Mouse (Mus musculus): ENCODE measurements around the gene Ugt1a6b. TPM values are rescaled to one million over a fixed set of nuclear protein-coding genes. Genes with fewer than 3 reads are reported as not detected.
"Not testable (repeated sequence)": the region's sequence is repeated elsewhere in the genome, so short reads cannot be mapped to it uniquely, and the experiment has no call there.

The Ugt1a6b gene
- total RNA-seq (2015; ENCODE audit: low replicate concordance): not detected in 2 replicates
- not detected in 2 replicates for total RNA-seq (2017; ENCODE audit: low replicate concordance)

DNA sequence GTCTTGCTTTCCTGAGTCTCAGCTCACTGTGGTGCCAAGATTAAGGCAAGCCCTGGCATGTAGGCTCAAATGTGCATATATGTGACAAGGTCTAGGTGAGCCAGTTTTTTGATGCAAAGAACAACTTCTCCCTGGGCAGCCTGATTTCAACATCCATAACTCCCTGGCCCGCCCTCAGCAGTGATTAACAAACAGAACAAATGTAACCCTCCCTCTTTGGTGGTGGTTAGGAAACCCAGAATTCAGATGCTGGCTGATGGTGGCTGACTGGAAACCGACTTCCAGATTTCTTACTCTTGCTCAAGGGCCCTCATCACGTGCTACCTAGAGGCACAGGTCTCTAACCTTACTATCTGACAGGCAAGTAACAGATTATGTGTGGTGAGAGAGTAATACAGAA, at the start of gene Ugt1a6b:
Gene Ugt1a6b, plus strand, starts transcription at position 234 of the 400 bp plus-strand sequence.
- not testable (repeated sequence) for ATAC-seq (replicated peaks; ENCODE audit: low FRiP score, poor library complexity, severe bottlenecking)

DNA sequence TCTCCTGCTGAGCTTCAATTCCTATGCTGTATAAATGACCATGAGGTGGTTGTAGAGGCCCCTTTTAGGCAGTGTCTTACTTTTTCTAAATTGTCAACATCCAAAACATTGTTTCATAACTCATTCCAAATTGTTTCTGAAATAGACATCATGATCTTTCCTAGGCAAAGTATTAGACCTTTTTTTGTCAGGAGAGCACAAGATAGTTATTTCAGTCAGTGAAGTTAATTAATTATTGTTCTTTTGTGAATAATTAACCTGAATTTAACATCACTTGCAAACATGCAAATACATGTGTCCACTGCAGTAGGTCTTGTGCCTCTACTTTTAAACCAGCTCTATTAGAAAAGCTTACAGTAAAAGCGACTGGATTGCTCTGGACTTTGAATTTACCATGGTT, 48.0 kb upstream of the Ugt1a6b start, which contains the start of gene Ugt1a10:
Gene Ugt1a10, plus strand, starts transcription at position 301 of the 400 bp plus-strand sequence.
- no peak for ATAC-seq (replicated peaks; ENCODE audit: low FRiP score, poor library complexity, severe bottlenecking)

DNA sequence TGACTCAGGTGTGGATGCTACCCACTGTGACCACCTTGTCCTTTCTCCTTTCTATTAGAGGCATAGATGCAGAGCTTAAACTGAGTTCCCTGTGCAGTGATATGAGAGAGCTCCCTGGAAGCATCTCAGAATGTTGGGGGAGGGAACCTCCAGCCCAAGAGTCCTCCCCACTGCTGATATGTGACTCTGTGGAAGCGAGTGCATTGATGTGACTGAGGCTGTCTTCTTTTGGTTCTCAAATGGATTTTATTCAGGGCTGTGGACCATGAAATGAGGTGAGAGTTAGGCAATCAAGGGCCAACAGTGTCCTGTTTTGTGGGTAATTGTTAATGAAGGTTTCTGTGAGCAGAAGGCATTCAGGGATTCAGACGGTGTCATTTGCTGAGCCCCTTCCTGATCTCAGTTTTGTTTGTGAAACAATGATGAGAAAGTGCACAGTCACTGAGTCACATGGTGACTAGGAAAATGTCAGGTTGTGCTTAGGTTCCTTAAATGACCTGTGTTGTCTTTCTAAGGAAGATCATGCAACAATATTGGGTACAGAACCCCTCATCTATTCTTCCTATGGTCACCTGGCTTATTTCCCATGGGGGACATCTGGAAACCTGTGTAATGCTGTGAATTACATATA, 36.5 kb upstream of the Ugt1a6b start:
- ATAC-seq (replicated peaks; ENCODE audit: low FRiP score, poor library complexity, severe bottlenecking): not testable (repeated sequence)

DNA sequence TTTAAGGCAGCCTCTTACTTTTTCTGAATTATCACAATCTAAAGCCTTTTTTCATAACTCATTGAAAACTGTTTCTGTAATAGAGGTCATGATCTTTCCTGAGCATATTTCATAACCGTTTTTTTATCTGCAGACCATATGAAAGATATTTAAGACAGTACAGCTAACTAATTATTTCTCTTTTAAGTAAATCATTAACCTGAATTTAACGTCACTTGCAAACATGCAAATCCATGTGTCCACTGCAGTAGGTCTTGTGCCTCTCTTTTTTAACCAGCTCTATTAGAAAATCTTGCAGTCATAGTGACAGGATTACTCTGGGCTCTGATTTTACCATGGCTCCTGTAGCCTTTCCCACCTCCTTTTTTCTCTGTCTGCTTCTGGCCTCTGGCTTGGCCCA, 32.6 kb upstream of the Ugt1a6b start, which contains the start of gene Ugt1a9:
Gene Ugt1a9, plus strand, starts transcription at position 306 of the 400 bp plus-strand sequence.
- no peak for ATAC-seq (replicated peaks; ENCODE audit: low FRiP score, poor library complexity, severe bottlenecking)

GRCm38 (mm10) chr1:88070902-88071301, 32.1 kb upstream of the Ugt1a6b start:
- ATAC-seq (replicated peaks; ENCODE audit: low FRiP score, poor library complexity, severe bottlenecking): no peak

DNA sequence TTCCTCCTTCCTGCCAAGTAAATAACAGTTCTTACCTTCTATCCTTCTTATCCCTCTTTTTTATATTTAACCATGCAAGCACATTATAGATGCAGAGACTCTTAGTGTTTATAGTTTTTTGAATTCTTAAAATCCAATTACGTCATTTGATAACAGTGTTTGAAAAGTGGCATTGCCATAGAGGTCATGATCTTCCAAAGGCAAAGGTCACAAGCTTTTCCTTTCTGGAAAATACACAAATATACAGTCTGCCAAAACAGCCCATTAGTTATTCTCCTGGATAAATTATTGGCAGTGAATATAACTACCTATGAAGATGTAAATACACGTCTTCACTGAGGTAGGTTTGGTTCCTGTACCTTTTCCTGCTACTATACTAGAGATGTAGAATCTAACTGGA, 28.6 kb upstream of the Ugt1a6b start:
- ATAC-seq (replicated peaks; ENCODE audit: low FRiP score, poor library complexity, severe bottlenecking): no peak

DNA sequence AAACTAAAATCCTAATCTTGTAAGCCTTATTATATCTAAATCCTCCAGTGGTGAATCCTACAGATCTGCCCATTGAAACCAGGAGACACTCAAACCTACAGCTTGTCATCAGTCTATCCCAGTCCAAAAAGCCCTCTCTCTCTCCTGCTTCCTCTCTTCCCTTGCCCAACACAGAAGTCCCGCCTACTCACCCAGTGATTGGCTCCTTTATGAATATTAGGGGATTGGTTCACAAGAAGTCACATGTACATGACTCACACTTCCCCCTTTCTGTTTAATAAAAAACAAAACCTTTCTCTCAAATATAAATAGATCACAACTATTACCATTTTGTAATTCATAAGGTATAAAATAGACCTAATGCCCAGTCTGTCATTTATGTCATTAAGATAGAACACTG, 25.9 kb upstream of the Ugt1a6b start:
- ATAC-seq (replicated peaks; ENCODE audit: low FRiP score, poor library complexity, severe bottlenecking): no peak

DNA sequence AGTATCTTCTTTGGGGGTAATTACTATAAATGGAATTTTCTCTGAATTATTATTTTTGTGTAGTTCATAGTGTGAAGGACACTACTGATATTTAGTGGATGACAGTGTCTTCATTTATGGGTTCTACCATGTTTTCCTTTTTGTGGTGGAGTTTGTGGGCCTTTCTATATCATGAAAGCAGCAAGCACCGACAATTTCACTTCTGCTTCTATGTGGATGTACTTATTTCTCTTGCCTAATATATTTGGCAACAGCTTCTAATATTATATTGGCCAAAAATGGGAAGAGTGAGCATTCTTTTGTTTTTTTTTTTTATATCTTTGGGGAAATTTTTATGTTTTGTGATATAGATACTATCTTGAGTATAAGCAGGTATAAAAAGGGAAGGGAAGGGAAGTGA, 21.4 kb upstream of the Ugt1a6b start:
- ATAC-seq (replicated peaks; ENCODE audit: low FRiP score, poor library complexity, severe bottlenecking): no peak

GRCm38 (mm10) chr1:88086125-88086524, 16.9 kb upstream of the Ugt1a6b start:
- no peak for ATAC-seq (replicated peaks; ENCODE audit: low FRiP score, poor library complexity, severe bottlenecking)

GRCm38 (mm10) chr1:88087513-88087912, 15.5 kb upstream of the Ugt1a6b start, which contains the start of gene Ugt1a8:
TSS of gene Ugt1a8 (plus strand) at chr1:88087813.
- no peak for ATAC-seq (replicated peaks; ENCODE audit: low FRiP score, poor library complexity, severe bottlenecking)

GRCm38 (mm10) chr1:88092341-88092740, 10.7 kb upstream of the Ugt1a6b start:
- ATAC-seq (replicated peaks; ENCODE audit: low FRiP score, poor library complexity, severe bottlenecking): no peak

DNA sequence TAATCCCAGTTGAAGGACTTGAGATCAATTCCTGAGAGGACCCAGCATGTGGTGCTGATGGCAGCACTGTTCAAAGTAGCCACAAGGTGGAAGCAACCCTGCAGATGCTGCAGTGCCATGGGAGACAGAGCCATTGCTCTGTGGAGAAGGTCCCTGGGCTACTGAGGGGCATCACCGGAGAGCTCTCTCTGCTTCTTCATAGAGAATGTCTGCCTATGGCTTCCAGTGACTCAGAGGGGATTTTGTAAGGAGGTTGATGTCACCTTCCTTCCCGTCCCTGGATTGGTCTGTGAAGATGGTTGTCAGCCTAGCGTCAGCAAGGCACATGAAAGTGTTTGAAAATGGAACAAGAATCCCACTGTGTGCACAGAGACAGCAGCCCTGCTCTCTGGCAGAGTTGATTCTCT, 8.8 kb upstream of the Ugt1a6b start:
- peak; percentile 51 for ATAC-seq (replicated peaks; ENCODE audit: low FRiP score, poor library complexity, severe bottlenecking)

GRCm38 (mm10) chr1:88094941-88095492, 8.0 kb upstream of the Ugt1a6b start, which contains the start of gene Ugt1a7c:
TSS of gene Ugt1a7c (plus strand) at chr1:88095062.
- no peak for ATAC-seq (replicated peaks; ENCODE audit: low FRiP score, poor library complexity, severe bottlenecking)

GRCm38 (mm10) chr1:88098546-88098945, 4.5 kb upstream of the Ugt1a6b start:
- not testable (repeated sequence) for ATAC-seq (replicated peaks; ENCODE audit: low FRiP score, poor library complexity, severe bottlenecking)

DNA sequence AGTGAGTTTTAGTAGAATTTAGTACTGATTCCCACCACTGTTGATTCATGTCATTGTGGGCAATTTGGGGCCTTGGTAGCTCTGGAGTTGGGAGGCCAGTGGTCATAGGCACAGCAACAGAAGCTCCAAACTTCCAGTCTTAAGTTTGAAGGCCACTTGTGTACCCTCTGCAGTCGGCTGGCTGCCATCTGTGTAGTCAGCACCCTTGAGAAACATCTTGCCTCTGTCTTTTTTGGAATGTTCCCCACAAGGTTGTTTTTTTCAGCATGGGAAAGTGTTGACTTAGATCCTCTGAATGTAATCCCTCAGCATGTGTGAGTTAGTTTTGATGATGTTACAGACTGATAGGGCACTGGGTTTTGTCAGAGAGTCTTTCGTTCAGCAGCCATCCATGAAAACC, 3.4 kb upstream of the Ugt1a6b start:
- ATAC-seq (replicated peaks; ENCODE audit: low FRiP score, poor library complexity, severe bottlenecking): not testable (repeated sequence)

DNA sequence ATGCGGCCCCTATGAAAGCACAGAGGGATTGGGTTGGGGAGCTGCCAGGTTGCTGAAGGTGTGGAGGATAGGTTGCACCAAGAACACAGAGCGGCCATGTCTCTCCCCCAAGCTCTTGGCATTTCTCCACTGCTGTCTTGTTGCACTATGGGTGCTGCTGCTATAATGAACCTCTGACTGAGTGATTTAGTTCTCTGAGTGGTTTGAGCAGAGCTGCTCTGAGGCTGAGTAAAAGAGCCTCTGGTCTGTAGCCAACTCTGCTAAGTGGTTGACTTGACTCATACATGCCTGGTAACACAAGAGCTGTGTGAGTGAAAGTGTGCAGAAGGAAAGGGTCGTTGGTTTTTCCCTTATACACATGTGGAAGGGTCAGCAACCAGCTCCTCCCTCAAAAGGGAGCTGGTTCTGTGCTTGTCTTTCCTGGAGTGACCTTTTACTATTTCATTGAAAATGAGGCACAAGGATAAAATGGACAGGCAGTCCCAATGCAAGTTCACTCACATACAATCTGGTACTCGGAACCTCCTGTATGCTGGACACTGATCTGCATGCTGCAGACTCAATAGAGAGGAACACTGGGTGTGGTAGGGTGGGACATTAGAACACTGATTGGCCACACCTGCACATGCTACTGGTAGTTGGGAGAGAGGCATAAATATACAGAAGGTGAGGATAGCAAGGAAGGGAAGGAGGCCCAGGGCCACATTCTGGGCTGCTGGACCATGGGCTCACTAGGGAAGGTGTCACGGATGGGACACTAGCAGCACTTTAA, 831 bp downstream of the Ugt1a6b start:
- ATAC-seq (replicated peaks; ENCODE audit: low FRiP score, poor library complexity, severe bottlenecking): not testable (repeated sequence)

- no peak for ATAC-seq (replicated peaks; ENCODE audit: low FRiP score, poor library complexity, severe bottlenecking)
Observed at GRCm38 (mm10) chr1:88104667-88105430, 1.8 kb downstream of the Ugt1a6b start.

DNA sequence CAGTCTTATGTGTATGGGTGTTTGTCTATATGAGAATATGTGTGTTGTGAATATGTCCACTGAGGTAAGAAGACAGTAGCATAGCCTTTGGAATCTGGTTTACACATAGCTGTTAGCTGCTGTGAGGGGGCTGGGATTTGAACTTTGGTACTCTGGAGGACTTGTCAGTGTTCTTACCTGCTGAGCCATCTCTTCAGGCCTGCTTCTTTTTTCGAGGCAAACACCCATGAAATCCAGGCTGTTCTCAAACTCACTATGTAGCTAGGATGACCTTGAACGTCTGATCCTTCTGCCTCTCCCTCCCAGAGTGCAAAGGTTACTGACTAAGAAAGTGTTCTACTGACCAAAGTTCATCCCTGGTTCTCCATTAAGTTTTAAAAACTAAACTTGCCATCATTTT, 2.6 kb downstream of the Ugt1a6b start:
- no peak for ATAC-seq (replicated peaks; ENCODE audit: low FRiP score, poor library complexity, severe bottlenecking)

- ATAC-seq (replicated peaks; ENCODE audit: low FRiP score, poor library complexity, severe bottlenecking): peak; percentile 94
Observed at GRCm38 (mm10) chr1:88109027-88109557, 6.0 kb downstream of the Ugt1a6b start.

- ATAC-seq (replicated peaks; ENCODE audit: low FRiP score, poor library complexity, severe bottlenecking): not testable (repeated sequence)
Observed at GRCm38 (mm10) chr1:88109604-88110003, 6.6 kb downstream of the Ugt1a6b start.

All from erythroblast, adult 5-6 weeks (primary cell).